Mouse (Mus musculus) stomach, embryonic 14.5 days (tissue): Measurements from ENCODE around the gene Tgfbr3. TPM values are rescaled to one million over a fixed set of nuclear protein-coding genes. Genes with fewer than 3 reads are reported as not detected.

Experiments used
- polyA plus RNA-seq: library from polyadenylated mRNA; unstranded; fragments of >200 nt; fragmentation: Nextera tagmentation; extraction: Ambion mirVana; gene quantifications from 2 replicates; pipeline ENCODE4 v1.2.1, GENCODE M21; 2014

The Tgfbr3 gene
- polyA plus RNA-seq, 1 experiment from 2014 or later = 34.5 TPM

Other genes with a start within 250 kb of the Tgfbr3 start
- 2.5 TPM in 2 replicates for gene Brdt, start 41.5 kb upstream of the Tgfbr3 start, polyA plus RNA-seq
- 1.4 and 1.9 TPM in 2 replicates for gene Ephx4, start 113.1 kb upstream of the Tgfbr3 start, polyA plus RNA-seq
- not detected in 2 replicates for gene Lpcat2b, start 141.9 kb upstream of the Tgfbr3 start, polyA plus RNA-seq
- 7.1 and 8.1 TPM in 2 replicates for gene Btbd8, start 148.4 kb upstream of the Tgfbr3 start, polyA plus RNA-seq
- gene Gm42669, start 218.0 kb upstream of the Tgfbr3 start, polyA plus RNA-seq = 0.69 and 0.95 TPM in 2 replicates
- gene 1700028K03Rik, start 245.1 kb upstream of the Tgfbr3 start, polyA plus RNA-seq = 0.22 and 0.34 TPM in 2 replicates